ENCODE assay signal across 9 mouse cellular contexts in the genomic region with DNA sequence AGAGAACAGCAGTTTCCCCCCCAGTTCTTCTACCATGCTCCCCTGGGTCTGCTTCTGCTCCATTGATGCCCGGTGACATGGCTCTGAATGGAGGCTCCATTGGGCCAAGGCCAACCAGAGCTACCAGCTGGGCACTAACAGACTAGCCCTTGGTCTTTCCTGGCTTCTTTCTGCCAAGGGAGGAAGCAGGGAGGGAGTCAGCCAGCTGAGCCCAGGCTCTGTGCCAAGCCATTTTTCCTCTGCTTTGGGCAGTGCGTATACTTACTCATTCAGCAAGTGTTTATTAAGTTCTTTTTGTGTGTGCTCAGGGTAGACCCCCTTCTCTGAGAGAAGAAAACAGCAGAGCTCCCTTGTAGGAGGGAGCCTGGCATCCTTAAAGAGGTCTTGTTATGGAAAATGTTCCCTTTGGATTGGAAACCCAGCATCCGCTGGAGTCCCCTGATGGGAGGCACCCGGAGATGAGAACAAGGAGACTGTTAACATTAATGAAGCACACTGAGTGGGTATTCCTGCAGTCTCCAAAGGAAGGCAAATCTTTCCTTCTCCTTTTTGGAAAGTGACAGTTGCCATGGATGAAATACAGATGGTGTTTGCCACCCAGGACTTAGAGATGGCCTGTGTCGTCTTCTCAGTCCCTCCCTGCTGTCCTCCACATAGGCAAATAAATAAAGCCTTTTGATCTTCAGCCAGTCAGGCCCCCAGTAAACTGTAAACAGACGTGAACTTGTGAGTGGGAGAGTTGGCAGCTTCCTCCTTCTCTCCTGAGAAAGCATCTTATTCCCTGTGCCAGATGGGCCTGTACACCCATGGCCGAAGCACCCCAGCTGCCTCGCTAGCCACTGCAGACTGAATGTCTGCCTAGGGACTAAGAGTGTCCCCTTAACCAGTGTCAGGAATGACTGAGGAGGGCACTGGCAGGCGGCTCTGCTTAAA. TPM values are rescaled to one million over a fixed set of nuclear protein-coding genes. Genes with fewer than 3 reads are reported as not detected.
DNase-seq lines count a peak whose midpoint lies in the region; ATAC-seq and TF ChIP-seq lines count a peak whose summit lies in the region.
"Had no signal": no experiment of that assay in that cellular context is flagged by ENCODE, and none has a peak within 500 bp of the region (broad histone marks: within the 10 kb centered on the region; RNA-seq: fewer than 3 reads in every experiment).

No protein-coding gene starts in this region.

- no peak for TF ChIP-seq CTCF in lung, embryonic 14.5 days (IDR thresholded peaks at IDR 0.05; ENCODE audit: low read depth)

- peak overlapping the region; percentile 43 for H3K27ac ChIP-seq in kidney, embryonic 16.5 days (ENCODE audit: low read length)
- H3K27ac ChIP-seq in lung, embryonic 14.5 days (ENCODE audit: low read depth) = peak overlapping the region; percentile 81
- peak overlapping the region; percentile 73 for H3K27ac ChIP-seq in stomach, embryonic 15.5 days

- no peaks in the 10 kb centered on the region for H3K9me3 ChIP-seq in kidney, embryonic 16.5 days (ENCODE audit: low read length)
- no peaks in the 10 kb centered on the region for H3K9me3 ChIP-seq in lung, embryonic 14.5 days (ENCODE audit: low read depth, low read length)
- H3K9me3 ChIP-seq in stomach, embryonic 15.5 days = no peaks in the 10 kb centered on the region
- H3K9me3 ChIP-seq: megakaryocyte, embryonic 14.5 days had no signal

- ATAC-seq in kidney, embryonic 16.5 days (ENCODE audit: low FRiP score, low TSS enrichment) = no peak
- ATAC-seq in lung, embryonic 14.5 days (ENCODE audit: insufficient read depth) = peak; percentile 83
- ATAC-seq in stomach, embryonic 15.5 days (ENCODE audit: insufficient read depth, low FRiP score, low read depth) = no peak

- 63% methylated on average over 9 of the region's 9 CpGs for WGBS in kidney, embryonic 16.5 days
- WGBS in lung, embryonic 14.5 days = 34% methylated on average over 9 of the region's 9 CpGs
- WGBS in stomach, embryonic 15.5 days = 46% methylated on average over 9 of the region's 9 CpGs

- no peak overlapping the region for H3K4me2 ChIP-seq in kidney, embryonic 16.5 days (replicated peaks; ENCODE audit: low read depth, low read length)
- H3K4me2 ChIP-seq in lung, embryonic 14.5 days = peak overlapping the region; percentile 2; the same call in 1 of the 2 replicates
- H3K4me2 ChIP-seq in stomach, embryonic 15.5 days = no peak overlapping the region

- no peak overlapping the region for H3K9ac ChIP-seq in kidney, embryonic 16.5 days (replicated peaks; ENCODE audit: low read length)
- no peak overlapping the region for H3K9ac ChIP-seq in lung, embryonic 14.5 days
- no peak overlapping the region for H3K9ac ChIP-seq in stomach, embryonic 15.5 days

- no peaks in the 10 kb centered on the region for H3K4me1 ChIP-seq in kidney, embryonic 16.5 days (ENCODE audit: insufficient read depth, low read length)
- H3K4me1 ChIP-seq in lung, embryonic 14.5 days (ENCODE audit: insufficient read depth) = 0 out of 2 replicates have a peak, but pooled peaks cover 6% of the 10 kb centered on the region
- H3K4me1 ChIP-seq in stomach, embryonic 15.5 days = peaks cover 8% of the 10 kb centered on the region; the same call in 1 of the 2 replicates

- DNase-seq in gastrocnemius, adult 18-20 months (ENCODE audit: low spot score) = peak; percentile 45
- DNase-seq in gastrocnemius, adult 8-10 months (ENCODE audit: low spot score in 2 of 2) = no peak
- DNase-seq in cerebellum, adult 8-10 months = peak; percentile 79
- peak; percentile 67 for DNase-seq in heart, adult 8-10 months (ENCODE audit: low spot score)
- DNase-seq in lung, embryonic 14.5 days = peak; percentile 89
- DNase-seq in urinary bladder, adult 18-20 months (ENCODE audit: low spot score in 2 of 2) = no peak

- H3K36me3 ChIP-seq in kidney, embryonic 16.5 days (ENCODE audit: insufficient read depth, low read length) = peaks cover 34% of the 10 kb centered on the region
- peaks cover 76% of the 10 kb centered on the region for H3K36me3 ChIP-seq in lung, embryonic 14.5 days (ENCODE audit: insufficient read depth)
- H3K36me3 ChIP-seq in stomach, embryonic 15.5 days = peaks cover 39% of the 10 kb centered on the region

- no peaks in the 10 kb centered on the region for H3K27me3 ChIP-seq in kidney, embryonic 16.5 days (ENCODE audit: insufficient read depth, low read length)
- no peaks in the 10 kb centered on the region for H3K27me3 ChIP-seq in lung, embryonic 14.5 days (ENCODE audit: insufficient read depth, low read length)
- H3K27me3 ChIP-seq in stomach, embryonic 15.5 days (replicated peaks) = no peaks in the 10 kb centered on the region
- H3K27me3 ChIP-seq: megakaryocyte, embryonic 14.5 days had no signal

- H3K4me3 ChIP-seq in kidney, embryonic 16.5 days (ENCODE audit: low read length) = no peak overlapping the region
- H3K4me3 ChIP-seq in lung, embryonic 14.5 days (ENCODE audit: low read depth, low read length) = no peak overlapping the region
- H3K4me3 ChIP-seq in stomach, embryonic 15.5 days (replicated peaks) = no peak overlapping the region
- H3K4me3 ChIP-seq: megakaryocyte, embryonic 14.5 days had no signal

RNA-seq across cellular contexts. Expression of a gene that starts 12.8 kb away (rescaled TPM):
- 1 to 10 TPM; 2.0 to 2.2 TPM for total RNA-seq in gastrocnemius, adult 18-20 months (2021)
- total RNA-seq in gastrocnemius, adult 8-10 months (2022) = 1 to 10 TPM; 2.9 to 3.5 (median 3.2) TPM
- 1 to 10 TPM; 3.4 to 4.3 (median 3.7) TPM for total RNA-seq in heart, adult 8-10 months (2022)
- polyA plus RNA-seq in kidney, embryonic 16.5 days (2015; fragmentation: Nextera tagmentation; extraction: Ambion mirVana) = 108 and 110 TPM in 2 replicates
- polyA plus RNA-seq in lung, embryonic 14.5 days (2014; fragmentation: Nextera tagmentation; extraction: Ambion mirVana) = 73.8 and 75.6 TPM in 2 replicates
- 57.3 and 67.4 TPM in 2 replicates for polyA plus RNA-seq in stomach, embryonic 15.5 days (2015; fragmentation: Nextera tagmentation; extraction: Ambion mirVana)

RNA-seq across cellular contexts. Expression of a gene that starts 23.9 kb away (rescaled TPM):
- under 1 TPM; 0.37 to 0.50 TPM for total RNA-seq in gastrocnemius, adult 18-20 months (2021)
- total RNA-seq in gastrocnemius, adult 8-10 months (2022) = under 1 TPM; 0.19 to 0.73 (median 0.50) TPM
- total RNA-seq in heart, adult 8-10 months (2022) = 1 to 10 TPM; 2.0 to 3.2 (median 2.3) TPM
- polyA plus RNA-seq in kidney, embryonic 16.5 days (2015; fragmentation: Nextera tagmentation; extraction: Ambion mirVana) = 27.9 and 29.1 TPM in 2 replicates
- 15.3 and 17.2 TPM in 2 replicates for polyA plus RNA-seq in lung, embryonic 14.5 days (2014; fragmentation: Nextera tagmentation; extraction: Ambion mirVana)
- 15.4 and 18.2 TPM in 2 replicates for polyA plus RNA-seq in stomach, embryonic 15.5 days (2015; fragmentation: Nextera tagmentation; extraction: Ambion mirVana)

RNA-seq across cellular contexts. Expression of a gene that starts 23.9 kb away (rescaled TPM):
- total RNA-seq in gastrocnemius, adult 18-20 months (2021) = 1 to 10 TPM; 1.5 to 2.2 TPM
- 1 to 10 TPM in 1 of 4 experiments, under 1 TPM in 3; 0.56 to 1.7 (median 0.64) TPM for total RNA-seq in gastrocnemius, adult 8-10 months (2022)
- 1 to 10 TPM; 2.9 to 7.1 (median 5.0) TPM for total RNA-seq in heart, adult 8-10 months (2022)
- polyA plus RNA-seq in kidney, embryonic 16.5 days (2015; fragmentation: Nextera tagmentation; extraction: Ambion mirVana) = 35.1 and 36.1 TPM in 2 replicates
- 19.2 and 21.6 TPM in 2 replicates for polyA plus RNA-seq in lung, embryonic 14.5 days (2014; fragmentation: Nextera tagmentation; extraction: Ambion mirVana)
- polyA plus RNA-seq in stomach, embryonic 15.5 days (2015; fragmentation: Nextera tagmentation; extraction: Ambion mirVana) = 29.8 and 30.8 TPM in 2 replicates

RNA-seq across cellular contexts. Expression of a gene that starts 30.8 kb away (rescaled TPM):
- 100 to 1,000 TPM; 845 to 889 TPM for total RNA-seq in gastrocnemius, adult 18-20 months (2021)
- total RNA-seq in gastrocnemius, adult 8-10 months (2022) = 100 to 1,000 TPM; 671 to 835 (median 744) TPM
- 100 to 1,000 TPM; 760 to 870 (median 833) TPM for total RNA-seq in heart, adult 8-10 months (2022)
- polyA plus RNA-seq in kidney, embryonic 16.5 days (2015; fragmentation: Nextera tagmentation; extraction: Ambion mirVana) = 1,090 and 1,147 TPM in 2 replicates
- 1,638 and 1,710 TPM in 2 replicates for polyA plus RNA-seq in lung, embryonic 14.5 days (2014; fragmentation: Nextera tagmentation; extraction: Ambion mirVana)
- polyA plus RNA-seq in stomach, embryonic 15.5 days (2015; fragmentation: Nextera tagmentation; extraction: Ambion mirVana) = 1,236 and 1,312 TPM in 2 replicates

RNA-seq across cellular contexts. Expression of a gene that starts 35.7 kb away (rescaled TPM):
- 1 to 10 TPM; 2.5 to 3.5 TPM for total RNA-seq in gastrocnemius, adult 18-20 months (2021)
- 1 to 10 TPM; 1.6 to 5.5 (median 3.4) TPM for total RNA-seq in gastrocnemius, adult 8-10 months (2022)
- 1 to 10 TPM; 6.8 to 8.7 (median 8.1) TPM for total RNA-seq in heart, adult 8-10 months (2022)
- 128 and 130 TPM in 2 replicates for polyA plus RNA-seq in kidney, embryonic 16.5 days (2015; fragmentation: Nextera tagmentation; extraction: Ambion mirVana)
- polyA plus RNA-seq in lung, embryonic 14.5 days (2014; fragmentation: Nextera tagmentation; extraction: Ambion mirVana) = 140 TPM in 2 replicates
- 111 and 120 TPM in 2 replicates for polyA plus RNA-seq in stomach, embryonic 15.5 days (2015; fragmentation: Nextera tagmentation; extraction: Ambion mirVana)

Comparison
In these comparisons a context has a peak if more than half of its experiments do, and no peak if none do; other contexts are left out.
1. DNase-seq: peak in gastrocnemius, adult 18-20 months (single experiment), cerebellum, adult 8-10 months (single experiment), heart, adult 8-10 months (single experiment) and lung, embryonic 14.5 days (single experiment); none in gastrocnemius, adult 8-10 months (0 of 2) and urinary bladder, adult 18-20 months (0 of 2).
2. Peak in every context shown above with its lines, with median percentiles within 50 percentile points of each other: H3K27ac ChIP-seq.